Mouse (Mus musculus): ENCODE data around the gene Aida.
"Not testable (repeated sequence)": the region's sequence is repeated elsewhere in the genome, so short reads cannot be mapped to it uniquely, and the experiment has no call there.

Aida gene

DNA sequence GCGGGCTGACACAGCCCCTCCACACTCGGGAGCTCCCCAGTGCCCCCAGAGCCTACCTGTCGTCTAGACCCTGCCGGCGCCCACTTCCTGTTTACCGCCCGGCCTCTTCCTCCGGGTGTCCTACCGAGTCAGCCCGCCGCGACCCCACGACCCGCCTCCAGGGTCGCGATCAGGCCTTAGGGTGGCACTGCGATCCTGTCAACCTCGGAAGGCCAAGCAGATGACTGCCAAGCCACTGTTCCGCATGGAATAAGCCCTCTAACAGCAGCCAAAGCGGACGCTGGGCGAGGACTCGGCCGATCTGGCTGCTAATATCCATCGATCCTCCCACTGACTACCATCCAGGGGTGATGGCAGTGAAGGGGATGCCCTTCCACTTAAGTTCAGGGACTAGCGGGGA is at the start of gene Aida:
Gene Aida, plus strand, starts transcription at position 126 of the 400 bp plus-strand sequence.
- peak; percentile 62 to 75 for DNase-seq (ENCODE audit: low spot score in 2 of 2)

DNA sequence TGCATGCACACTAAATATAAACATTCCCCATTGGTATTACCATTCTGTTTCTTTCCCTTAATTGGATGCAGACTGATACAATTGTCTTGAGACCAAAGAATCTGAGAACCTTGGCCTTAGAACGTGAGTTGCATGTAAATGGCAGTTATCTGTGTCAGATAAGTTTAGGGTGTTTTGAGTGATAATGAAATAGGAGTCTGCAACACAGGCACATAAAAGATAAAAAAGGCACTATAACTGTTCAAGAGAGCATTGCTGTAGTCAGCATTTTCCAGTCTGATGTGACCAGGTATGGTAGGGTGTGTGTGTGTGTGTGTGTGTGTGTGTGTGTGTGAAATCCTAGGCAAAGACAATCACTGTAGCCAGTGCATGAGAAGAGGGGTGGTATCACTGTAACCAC is 48.2 kb upstream of the Aida start:
- no peak for DNase-seq (ENCODE audit: low spot score in 2 of 2)

DNA sequence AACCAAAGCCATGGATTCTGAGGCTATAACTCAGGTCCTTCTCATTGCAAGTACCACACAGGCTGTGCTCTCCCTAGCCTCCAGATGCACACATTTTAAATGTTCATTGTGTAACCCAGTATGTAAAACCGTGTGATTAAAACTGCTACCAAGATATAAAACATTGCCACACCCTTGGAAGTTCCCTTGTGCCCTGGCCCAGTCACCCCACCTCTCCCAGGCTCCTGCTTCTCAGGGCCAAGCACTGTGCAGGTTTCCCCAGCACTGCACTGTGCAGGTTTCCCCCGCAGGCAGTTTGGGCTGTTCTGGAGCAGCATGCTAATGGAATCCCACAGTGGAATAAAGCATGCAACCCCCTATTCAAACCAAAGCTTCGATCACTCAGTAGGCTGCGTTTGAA is 45.8 kb upstream of the Aida start:
- DNase-seq (ENCODE audit: low spot score in 2 of 2), result no peak

DNA sequence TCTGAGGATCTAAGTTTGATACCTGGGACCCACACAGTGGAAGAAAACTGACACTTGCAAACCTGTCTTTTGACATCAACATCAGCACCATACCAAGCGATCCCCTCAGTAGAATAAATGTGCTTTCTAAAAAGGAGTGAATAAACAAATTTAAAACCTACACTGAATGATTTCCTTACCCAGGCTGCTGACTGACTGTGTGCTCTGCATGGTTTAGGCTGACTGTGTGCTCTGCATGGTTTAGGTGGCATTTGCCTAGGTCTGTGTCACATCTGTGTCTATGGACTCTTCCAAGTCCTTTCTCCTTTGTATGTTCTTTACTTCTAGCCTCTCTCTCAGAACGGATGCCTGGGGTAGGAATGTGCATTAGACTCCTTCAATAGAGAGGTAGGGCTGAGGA is 44.6 kb upstream of the Aida start:
- DNase-seq (ENCODE audit: low spot score in 2 of 2), result no peak

DNA sequence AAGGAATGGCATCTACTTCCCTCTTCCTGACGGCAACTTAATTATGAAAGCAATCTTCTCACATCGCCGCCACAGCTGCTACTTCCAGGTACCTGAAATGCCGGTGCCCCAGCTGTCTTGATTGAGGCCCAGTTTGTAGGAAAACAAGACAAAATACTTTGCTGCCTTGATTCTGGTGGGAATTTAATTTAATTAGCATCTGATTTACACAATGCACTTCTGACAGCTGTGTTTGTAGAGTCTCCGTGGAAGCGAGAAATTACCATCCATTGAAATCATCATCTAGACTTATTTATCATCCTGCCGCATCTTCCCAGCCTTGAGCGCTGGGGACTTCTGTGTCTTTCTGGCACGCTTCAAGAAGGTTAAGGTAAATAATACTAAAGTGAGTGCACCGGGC is 43.8 kb upstream of the Aida start:
- no peak for DNase-seq (ENCODE audit: low spot score in 2 of 2)

DNA sequence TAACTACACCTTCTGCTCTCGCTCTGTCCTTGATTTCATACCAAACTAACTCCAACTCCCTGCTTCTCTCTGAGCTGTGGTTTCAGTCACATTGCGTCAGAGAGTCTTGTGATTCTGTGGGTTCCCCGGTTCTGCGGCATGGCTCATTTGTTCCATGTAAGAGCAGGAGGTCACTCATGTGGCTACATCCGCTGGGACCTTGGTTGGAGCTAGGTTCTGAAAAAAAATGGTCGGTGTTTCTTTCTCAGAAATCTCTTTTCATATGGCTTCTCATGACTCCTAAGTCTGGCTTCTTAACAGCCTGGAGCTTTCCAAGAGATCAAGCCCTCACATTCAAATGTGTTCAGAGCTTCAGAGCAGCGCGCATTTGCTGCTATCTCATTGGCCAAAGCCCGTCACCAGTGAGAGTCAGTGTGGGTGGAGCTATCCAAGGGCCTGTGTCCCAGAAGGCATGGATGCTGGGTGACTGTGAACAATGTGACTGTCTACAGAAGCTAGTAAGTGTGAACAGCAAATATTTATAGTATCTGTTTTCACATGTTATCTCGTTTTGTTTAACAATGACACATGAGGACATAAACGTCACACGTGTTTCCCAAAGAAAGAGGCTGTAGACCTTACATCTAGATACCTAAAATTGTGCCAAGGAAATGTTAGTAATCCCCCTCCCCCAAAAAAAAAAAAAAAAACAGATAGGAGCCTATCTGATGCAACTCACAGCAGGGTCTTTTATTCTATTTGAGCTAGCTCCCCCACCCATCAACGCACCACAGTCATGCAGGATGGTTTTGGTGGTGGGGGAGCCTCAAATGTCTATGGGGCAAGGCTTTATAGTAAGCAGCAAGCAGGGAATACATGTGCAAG is 32.0 kb upstream of the Aida start:
- DNase-seq (ENCODE audit: low spot score in 2 of 2), result peak; percentile 12 to 23

DNA sequence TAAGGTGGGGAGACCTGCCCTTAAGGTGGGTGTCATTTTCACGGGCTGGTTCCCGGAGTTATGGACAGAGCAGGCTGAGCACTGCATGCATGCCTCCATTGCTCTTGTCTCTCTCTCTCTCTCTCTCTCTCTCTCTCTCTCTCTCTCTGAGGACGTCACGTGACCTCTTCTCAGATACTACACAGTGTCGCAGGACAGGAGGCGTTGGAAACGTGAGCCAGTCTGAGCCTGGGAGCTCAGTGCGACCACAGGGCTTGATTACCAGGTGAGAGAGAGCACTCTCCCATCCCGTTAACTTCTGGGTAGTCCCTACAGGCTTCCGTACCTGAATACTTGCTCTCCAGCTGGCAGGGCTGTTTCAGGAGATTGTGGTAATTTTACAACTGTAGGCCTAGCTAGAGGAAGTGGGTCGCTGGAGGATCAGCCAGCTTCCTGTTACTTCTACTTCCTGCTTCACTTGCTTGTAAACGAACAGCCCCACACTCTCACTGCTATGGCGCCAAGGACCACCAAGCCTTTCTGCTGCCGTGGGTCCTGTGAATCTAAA is 30.4 kb upstream of the Aida start:
- DNase-seq (ENCODE audit: low spot score in 2 of 2), result peak; percentile 20 to 25

DNA sequence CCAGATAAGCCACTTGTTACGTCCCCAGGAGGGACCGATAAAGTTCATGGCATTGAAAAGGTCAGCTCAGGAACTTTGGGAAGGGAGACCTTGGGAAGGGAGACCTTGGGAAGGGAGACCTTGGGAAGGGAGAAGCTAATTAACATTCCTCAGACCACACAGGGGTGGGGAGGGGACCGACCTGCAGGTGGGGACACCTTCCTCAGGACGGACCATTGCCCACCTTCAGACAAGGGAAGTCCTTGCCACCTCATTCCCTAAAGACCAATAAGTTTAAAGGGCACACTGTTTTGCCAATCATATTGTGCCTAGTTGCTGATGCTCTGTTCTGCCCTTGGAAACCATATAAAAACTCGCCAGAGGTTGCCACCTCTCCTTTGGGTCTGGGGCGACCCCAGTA is 28.7 kb upstream of the Aida start:
- no peak for DNase-seq (ENCODE audit: low spot score in 2 of 2)

DNA sequence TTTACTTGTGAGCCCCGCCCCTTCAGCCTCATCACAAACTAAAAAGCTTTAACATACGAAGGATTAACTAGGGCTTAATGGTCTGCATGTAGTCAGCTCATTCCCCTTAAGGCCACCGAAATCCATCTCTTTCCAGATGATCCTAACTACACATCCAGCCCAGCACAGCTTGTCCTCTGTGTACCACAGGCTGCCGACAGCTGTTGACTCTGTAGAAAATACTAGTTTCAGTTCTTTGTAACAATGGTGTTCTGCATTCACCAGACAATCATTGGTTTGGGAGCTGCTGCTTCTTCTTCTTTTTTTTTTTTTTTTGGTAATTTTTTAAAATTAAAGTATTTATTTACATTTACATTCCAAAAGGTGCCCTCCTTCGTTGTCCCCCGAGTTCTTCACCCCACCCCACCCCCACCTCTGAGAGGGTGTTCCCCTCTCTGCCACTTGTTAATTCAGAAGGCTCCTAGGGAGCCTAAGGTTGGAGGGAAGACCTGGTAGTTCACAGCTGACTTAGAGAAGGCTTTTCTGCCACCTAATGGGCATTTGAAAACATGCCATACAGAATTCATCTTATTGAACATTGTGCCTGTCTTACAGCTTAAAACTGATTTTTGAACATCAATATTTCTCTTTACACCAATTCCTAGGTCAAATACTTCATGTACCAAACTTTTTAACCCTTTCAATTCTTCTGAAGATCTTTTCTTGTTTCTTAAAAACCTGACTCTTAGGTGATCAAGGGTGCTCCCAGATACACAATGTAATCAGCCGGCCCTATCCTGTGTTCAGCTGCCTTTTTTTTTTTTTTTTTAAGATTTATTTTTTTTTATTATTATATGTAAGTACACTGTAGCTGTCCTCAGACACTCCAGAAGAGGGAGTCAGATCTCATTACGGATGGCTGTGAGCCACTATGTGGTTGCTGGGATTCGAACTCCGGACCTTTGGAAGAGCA is 23.2 kb upstream of the Aida start:
- DNase-seq (ENCODE audit: low spot score in 2 of 2), result no peak

DNA sequence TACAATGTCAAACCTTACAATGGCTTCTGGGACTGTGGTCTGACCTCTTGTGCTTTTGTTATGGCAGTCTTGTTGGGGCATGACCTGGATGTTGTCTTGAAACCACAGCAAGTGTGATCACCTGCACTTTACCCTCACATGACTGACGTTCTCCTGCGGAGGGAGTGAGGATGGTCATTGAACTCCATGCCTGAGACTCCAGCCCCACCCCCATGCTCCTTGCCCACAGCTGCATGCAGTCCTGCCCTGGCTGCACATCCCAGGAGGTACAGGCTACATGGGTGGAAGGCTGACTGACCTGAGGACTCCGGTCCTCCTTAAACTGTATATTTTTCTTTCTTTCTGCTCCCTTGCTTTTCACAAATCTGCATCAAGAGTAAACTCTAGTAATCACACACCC is 22.0 kb upstream of the Aida start:
- DNase-seq (ENCODE audit: low spot score in 2 of 2), result no peak

DNA sequence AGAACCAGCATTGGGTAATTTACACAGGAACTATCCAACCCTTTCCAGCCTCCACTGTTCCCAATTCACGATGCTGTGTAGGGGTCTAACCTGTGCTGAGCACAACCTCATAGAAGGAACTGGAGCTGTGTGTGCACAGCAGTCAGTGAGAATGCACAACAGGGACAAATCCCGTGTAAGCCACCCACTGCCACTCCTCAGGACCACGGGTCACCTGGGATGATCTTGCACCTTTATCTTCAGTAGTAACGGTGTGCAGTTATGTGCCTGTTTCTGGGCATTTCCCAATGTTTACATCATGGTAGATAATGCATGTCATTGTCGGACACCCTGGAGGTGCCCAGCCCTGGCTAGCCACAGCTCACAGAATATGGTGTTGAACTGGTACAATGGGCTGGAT is 20.6 kb upstream of the Aida start:
- DNase-seq (ENCODE audit: low spot score in 2 of 2), result no peak

DNA sequence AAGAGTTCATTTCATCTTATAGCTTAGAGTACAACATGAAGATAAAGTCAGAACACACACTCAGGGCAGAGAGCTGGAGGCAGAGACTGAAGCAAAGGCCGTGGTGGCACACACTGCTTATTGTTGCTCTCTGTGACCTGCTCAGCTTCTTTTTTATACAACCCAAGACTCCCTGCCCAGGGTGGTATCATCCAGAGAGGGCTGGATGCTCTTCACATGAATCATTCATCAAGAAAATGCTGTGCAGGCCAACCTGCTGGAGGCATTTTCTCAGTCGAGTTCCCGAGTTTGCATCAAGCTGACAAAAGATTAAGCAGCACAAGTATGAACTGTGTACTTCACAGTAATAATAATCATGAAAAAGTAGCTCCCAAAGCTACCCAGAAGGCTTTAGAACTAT is 8.0 kb upstream of the Aida start:
- DNase-seq (ENCODE audit: low spot score in 2 of 2), result no peak

DNA sequence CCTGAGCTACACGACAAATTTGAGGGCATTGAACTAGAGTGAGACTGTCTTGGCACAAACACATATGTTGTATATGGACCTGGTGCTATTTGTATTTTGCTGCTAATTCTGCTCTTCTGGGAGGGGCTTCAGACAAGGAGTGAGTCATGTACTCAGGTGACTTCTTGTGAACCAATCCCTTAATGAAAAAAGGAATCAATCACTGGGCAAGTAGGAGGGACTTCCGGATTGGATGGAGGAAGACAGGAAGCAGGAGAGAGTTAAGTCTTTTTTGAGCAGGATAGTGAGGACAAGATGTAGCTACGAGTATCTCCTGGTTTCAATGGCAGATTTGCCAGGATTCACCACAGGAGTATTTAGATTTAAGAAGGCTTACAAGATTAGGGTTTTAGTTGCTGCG is 6.8 kb upstream of the Aida start:
- no peak for DNase-seq (ENCODE audit: low spot score in 2 of 2)

DNA sequence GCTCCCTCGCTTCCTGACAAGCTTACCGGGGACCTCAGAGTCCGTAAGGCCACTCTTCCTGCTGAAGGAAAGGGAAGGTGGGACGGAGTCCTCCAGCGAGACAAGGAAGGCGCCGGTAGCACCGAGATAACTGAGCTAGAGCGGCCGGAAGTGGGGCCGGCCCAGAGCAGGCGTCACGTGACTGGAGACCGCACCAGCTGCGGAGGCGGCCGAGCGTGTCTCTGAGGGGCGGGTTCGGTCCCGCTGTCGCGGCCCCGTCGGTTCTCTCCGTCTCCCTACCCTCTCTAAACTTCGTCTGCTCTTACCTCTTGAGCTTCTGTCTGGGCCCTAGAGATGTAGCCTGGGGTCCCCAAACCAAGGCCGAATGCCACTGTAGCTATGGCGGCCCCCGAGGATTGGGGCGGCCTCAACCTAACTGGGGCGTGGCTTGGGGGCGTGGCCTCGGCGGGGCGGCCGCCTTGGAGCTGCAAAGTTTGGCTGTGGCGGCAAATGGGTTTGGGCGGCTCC is 540 bp downstream of the Aida start, which contains the start of gene Brox:
Gene Brox, minus strand, starts transcription at position 393 of the 507 bp plus-strand sequence.
- DNase-seq (ENCODE audit: low spot score in 2 of 2), result peak; percentile 93 to 95

DNA sequence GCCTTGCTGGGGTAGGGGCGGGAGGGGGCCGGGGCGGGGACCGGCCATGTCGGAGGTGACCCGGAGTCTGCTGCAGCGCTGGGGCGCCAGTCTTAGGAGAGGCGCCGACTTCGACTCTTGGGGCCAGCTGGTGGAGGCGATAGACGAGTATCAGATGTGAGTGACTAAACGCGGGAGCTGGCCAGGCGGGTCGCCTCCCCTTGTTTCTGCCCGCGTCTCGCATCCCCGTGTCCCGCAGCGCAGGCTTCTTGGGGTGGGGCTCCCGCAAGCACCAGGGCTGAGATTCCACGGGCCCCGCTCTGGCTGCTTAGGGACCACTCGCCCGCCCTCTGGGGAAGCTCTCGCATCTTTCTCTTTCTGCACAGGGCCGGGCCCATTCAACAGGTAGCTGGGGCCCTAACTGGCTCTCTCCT is 1.1 kb downstream of the Aida start:
- no peak for DNase-seq (ENCODE audit: low spot score in 2 of 2)

DNA sequence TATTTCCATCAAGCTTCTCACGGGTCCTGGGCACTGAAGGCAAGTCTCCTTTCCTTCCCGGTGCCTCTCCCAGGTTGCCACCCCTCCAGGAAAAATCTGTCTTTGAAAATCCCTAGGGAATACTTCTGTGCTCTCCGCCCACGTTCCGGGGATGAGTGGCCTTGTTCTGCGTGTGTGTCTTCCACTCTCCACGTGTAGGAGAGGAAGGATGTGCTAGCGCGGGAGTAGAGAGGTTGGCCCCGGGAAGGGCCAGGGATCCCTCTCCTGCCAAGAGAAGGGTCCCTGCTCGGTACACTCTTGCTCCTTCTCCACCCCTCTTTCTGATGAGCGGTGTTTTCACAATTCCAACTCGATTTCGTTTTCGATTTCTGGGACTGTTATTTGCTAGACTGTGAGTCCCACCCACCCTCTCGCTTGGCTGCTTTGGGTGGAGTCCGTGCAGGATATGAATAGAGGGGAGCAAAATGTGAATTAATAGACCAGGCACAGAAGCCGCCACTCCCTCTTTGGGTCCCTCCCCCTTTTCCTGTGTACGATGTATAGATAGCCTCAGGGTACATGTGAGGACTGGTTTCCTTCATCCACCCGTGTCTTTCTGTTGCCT is 1.6 kb downstream of the Aida start:
- peak; percentile 36 to 55 for DNase-seq (ENCODE audit: low spot score in 2 of 2)

DNA sequence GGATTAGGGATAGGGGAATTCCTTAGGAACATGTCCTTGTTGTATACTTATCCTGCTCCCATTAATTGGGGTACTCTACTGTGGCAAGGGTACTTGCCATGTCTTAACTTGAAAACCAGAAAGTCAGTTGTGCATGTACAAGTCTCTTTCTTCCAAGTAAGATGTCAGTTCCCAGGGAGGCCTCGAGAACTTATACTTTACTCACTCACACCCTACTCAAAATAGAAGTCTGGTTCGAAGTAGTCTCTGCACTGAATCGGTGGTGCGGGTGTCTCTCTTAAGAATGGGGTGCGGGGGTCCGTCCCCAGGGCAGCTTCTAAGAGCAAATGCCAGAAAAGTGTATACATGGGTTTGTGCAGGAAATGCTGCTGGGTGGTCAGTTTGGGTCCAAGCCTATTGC is 2.8 kb downstream of the Aida start:
- DNase-seq (ENCODE audit: low spot score in 2 of 2), result peak; percentile 92

DNA sequence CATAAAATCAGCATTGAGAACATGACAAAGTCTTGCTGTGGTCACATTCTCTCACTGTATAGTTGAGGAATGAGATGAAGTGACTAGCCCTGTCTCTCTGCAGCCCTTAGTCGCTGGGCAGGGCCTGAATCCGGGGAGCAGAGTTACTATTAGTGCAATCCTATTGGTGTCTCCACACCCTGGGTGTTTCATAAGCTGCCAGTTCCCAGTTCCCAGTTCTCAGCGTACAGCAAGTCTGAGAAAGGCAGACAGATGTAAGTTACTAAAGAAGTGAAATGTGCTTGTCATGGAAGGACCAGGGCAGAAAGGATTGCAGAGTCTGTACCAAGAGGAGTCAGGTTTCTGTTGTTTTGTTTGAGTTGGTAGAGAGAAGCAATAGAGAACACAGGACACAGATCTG is 11.2 kb downstream of the Aida start:
- DNase-seq (ENCODE audit: low spot score in 2 of 2), result no peak

DNA sequence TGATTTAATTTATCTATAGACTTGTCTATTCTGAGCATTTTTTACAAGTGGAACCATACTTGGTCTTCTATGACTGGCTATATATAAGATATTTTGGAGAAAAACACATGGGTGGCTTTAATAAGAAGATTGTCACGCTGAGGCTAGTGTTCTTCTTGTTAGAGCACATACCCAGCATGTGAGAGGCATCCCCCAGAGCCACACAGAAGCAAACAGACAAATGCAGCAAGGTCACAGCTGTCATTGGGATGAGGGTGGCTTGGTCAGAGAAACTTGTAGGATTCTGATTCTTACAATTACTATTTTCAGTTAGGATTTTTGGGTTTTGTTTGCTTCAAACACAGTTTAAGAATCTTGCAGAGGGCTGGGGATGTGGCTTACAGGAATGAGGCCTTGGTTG is 12.1 kb downstream of the Aida start:
- no peak for DNase-seq (ENCODE audit: low spot score in 2 of 2)

DNA sequence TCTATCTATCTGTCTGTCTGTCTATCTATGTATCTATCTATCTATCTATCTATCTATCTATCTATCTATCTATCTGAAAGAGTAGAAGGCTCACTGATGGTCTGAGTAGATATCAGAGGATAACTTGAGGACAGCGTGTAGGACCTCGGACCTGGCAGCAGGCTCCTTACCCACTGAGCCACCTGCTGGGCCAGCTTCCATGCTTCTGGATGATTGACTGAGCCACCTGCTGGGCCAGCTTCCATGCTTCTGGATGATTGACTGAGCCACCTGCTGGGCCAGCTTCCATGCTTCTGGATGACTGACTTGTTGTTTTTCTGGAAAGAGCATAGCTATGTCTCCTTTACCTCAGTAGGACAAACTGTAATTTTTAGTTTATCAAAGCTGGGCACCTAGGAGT is 13.2 kb downstream of the Aida start:
- DNase-seq (ENCODE audit: low spot score in 2 of 2), result not testable (repeated sequence)

DNA sequence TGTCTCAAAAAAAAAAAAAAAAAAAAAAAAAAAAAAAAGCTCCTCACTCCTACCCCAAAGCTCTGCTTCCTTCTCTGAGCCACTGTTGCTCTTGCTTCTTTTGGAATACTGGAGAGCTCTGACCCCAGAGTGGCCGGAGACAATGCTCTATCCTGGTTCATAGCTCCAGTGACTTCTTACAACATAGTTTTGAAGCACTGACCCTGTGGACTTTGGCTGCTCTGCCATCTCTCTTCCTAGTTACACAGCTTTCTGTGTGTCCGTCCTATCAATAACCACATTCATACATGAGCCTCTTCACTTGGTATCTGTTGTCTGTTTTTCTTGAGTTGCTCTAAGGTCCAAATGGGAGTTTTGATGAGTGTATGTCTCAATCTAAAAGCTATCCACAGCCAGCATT is 15.7 kb downstream of the Aida start:
- DNase-seq (ENCODE audit: low spot score in 2 of 2), result no peak

DNA sequence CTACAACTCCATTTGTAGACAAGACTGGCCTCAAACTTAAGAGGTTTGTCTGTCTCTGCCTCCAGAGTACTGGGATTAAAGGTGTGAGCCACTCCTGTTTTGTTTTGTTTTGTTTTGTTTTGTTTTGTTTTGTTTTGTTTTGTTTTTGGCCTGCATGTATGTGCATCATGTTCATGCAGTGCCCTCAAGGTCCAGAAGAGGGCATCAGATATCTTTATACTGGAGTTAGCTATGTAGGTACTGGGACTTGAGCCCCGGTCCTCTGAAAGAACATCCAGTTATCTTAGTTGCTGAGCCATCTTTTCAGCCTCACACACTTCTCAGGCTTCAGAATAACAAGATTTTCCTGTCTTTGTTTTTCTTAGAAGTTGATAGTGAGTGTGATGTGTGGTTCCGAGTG is 19.4 kb downstream of the Aida start:
- DNase-seq (ENCODE audit: low spot score in 2 of 2), result no peak
